Mouse (Mus musculus) myocyte (in vitro differentiated cells): Measurements from ENCODE around the gene 1600002K03Rik. TPM values are rescaled to one million over a fixed set of nuclear protein-coding genes. Genes with fewer than 3 reads are reported as not detected.

Source experiments
- H3K27me3 ChIP-seq: one replicate; pipeline ENCODE4 v1.6.1; 2011; ENCODE audit not compliant: control insufficient read depth, insufficient read depth, insufficient read length
- H3K36me3 ChIP-seq: one replicate; pipeline ENCODE4 v1.6.1; 2011; ENCODE audit not compliant: control insufficient read depth, insufficient read depth
- H3K4me2 ChIP-seq: one replicate; pipeline ENCODE4 v1.6.1; 2011; ENCODE audit warnings: low read depth, control low read depth
- H3K4me3 ChIP-seq: one replicate; pipeline ENCODE4 v1.5.1; 2011; ENCODE audit warnings: mild to moderate bottlenecking, control low read depth, moderate library complexity
- H3K79me2 ChIP-seq: one replicate; pipeline ENCODE4 v1.6.1; 2011; ENCODE audit not compliant: control insufficient read depth, insufficient read depth
- H3ac ChIP-seq: one replicate; pipeline ENCODE4 v1.6.1; 2011; ENCODE audit not compliant: control insufficient read depth, insufficient read length
- CEBPB ChIP-seq: IDR thresholded peaks from 2 replicates; pipeline ENCODE4 v1.6.1; 2011; ENCODE audit warnings: mild to moderate bottlenecking, moderate library complexity; ENCODE audit not compliant: poor library complexity, insufficient read depth, severe bottlenecking
- E2F4 ChIP-seq: IDR thresholded peaks from one replicate; pipeline ENCODE4 v1.6.1; 2011; ENCODE audit warnings: mild to moderate bottlenecking, control low read depth, moderate library complexity; ENCODE audit not compliant: insufficient read depth
- MAX ChIP-seq: IDR thresholded peaks from one replicate; pipeline ENCODE4 v1.6.1; 2011; ENCODE audit warnings: low read depth, mild to moderate bottlenecking, control low read depth
- MYOD1 ChIP-seq, 3 experiments: IDR thresholded peaks; one replicate each; pipeline ENCODE4 v1.6.1; 2011; ENCODE audit warnings: control low read depth in 2 of 3, low read depth in 2 of 3, mild to moderate bottlenecking in 2 of 3, moderate library complexity in 1 of 3; ENCODE audit not compliant: insufficient read length in 2 of 3, control insufficient read depth in 1 of 3
- MYOG ChIP-seq, 3 experiments: IDR thresholded peaks; one replicate each; pipeline ENCODE4 v1.6.1; 2011; ENCODE audit warnings: control low read depth in 2 of 3, low read depth in 2 of 3, mild to moderate bottlenecking in 2 of 3; ENCODE audit not compliant: insufficient read length in 2 of 3, control insufficient read depth in 1 of 3, insufficient read depth in 1 of 3
- POLR2A ChIP-seq: IDR thresholded peaks from one replicate; pipeline ENCODE4 v1.6.1; 2011; ENCODE audit warnings: low read depth, mild to moderate bottlenecking, control low read depth, moderate library complexity; ENCODE audit not compliant: insufficient read length
- POLR2AphosphoS2 ChIP-seq: IDR thresholded peaks from one replicate; pipeline ENCODE4 v1.6.1; 2011; ENCODE audit warnings: low read depth, control low read depth; ENCODE audit not compliant: insufficient read length
- REST ChIP-seq: IDR thresholded peaks from one replicate; pipeline ENCODE4 v1.6.1; 2011; ENCODE audit warnings: mild to moderate bottlenecking, control low read depth, moderate library complexity; ENCODE audit not compliant: insufficient read depth, insufficient read length
- SRF ChIP-seq: IDR thresholded peaks from one replicate; pipeline ENCODE4 v1.6.1; 2011; ENCODE audit warnings: low read depth; ENCODE audit not compliant: control insufficient read depth, insufficient read length
- TCF12 ChIP-seq: IDR thresholded peaks from one replicate; pipeline ENCODE4 v1.6.1; 2011; ENCODE audit warnings: mild to moderate bottlenecking, control low read depth; ENCODE audit not compliant: poor library complexity, insufficient read depth, severe bottlenecking
- TCF3 ChIP-seq: IDR thresholded peaks from one replicate; pipeline ENCODE4 v1.6.1; 2011; ENCODE audit warnings: low read depth, control low read depth; ENCODE audit not compliant: insufficient read length
- USF1 ChIP-seq: IDR thresholded peaks from one replicate; pipeline ENCODE4 v1.6.1; 2011; ENCODE audit warnings: low read depth, mild to moderate bottlenecking, control low read depth, moderate library complexity
- polyA plus RNA-seq: library from polyadenylated mRNA; unstranded; fragments of >200 nt; fragmentation: generic; extraction: Trizol; gene quantifications from one replicate; pipeline ENCODE4 v1.2.1, GENCODE M21; 2012; ENCODE audit warnings: missing spikeins

The 1600002K03Rik gene
- polyA plus RNA-seq, 1 experiment: 23.5 TPM

DNA sequence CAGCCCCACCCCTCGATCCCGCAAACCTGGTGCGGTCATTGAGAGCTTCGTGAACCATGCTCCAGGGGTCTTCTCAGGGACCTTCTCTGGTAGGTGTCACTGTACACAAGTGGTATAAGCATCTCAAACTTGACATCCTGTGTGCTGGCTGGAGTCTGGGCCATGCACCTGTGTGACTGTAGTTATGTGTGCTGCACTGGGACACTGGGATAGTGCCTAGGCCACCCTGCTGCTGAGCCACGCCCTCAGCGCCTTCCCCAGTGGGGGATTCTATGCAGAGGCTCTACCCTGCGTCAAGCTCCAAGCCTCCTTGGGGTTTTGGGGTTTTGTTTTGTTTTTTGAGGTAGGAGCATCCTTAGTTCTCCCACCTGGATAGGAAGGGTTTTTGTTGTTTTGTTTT lies 18.4 kb upstream of the 1600002K03Rik start:
- TF ChIP-seq POLR2AphosphoS2 (peak; percentile 74), POLR2A (peak; percentile 51), SRF (no peak)
- no peak overlapping the region for H3ac ChIP-seq
- H3K4me3 ChIP-seq: no peak overlapping the region
- peak overlapping the region; percentile 50 for H3K4me2 ChIP-seq
- H3K36me3 ChIP-seq: peaks cover 53% of the 10 kb centered on the region
- H3K27me3 ChIP-seq: no peaks in the 10 kb centered on the region
- H3K79me2 ChIP-seq: peaks cover 59% of the 10 kb centered on the region

DNA sequence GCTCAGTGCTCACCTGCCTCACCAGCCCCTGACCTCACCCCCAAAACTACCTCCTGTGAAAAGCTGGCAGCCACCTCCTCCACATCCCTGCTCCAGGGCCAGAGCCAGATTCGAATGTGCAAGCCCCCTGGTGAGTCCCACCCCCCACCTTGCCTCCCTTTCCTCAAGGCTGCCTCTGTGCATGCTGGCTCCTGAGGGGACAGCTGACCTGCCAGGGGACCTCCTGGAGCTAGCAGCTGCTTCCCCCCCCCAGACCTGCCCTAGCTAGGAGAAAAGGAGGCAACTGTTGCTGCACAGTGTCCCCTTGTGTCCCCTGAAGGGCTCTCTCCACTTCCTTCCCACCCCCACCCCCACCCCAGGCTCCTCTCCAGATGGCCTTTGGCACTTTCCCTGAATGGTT lies 17.5 kb upstream of the 1600002K03Rik start:
- Histone ChIP-seq H3ac (no peak overlapping the region), H3K79me2 (peaks cover 51% of the 10 kb centered on the region), H3K36me3 (peaks cover 53% of the 10 kb centered on the region), H3K4me2 (peak overlapping the region; percentile 50), H3K27me3 (no peaks in the 10 kb centered on the region), H3K4me3 (no peak overlapping the region)
- TF ChIP-seq MAX: no peak
- TF ChIP-seq TCF3: peak; percentile 30
- no peak for TF ChIP-seq REST
- peak; percentile 1 for TF ChIP-seq POLR2A
- TF ChIP-seq E2F4: no peak
- TF ChIP-seq SRF: no peak
- TF ChIP-seq CEBPB: no peak
- TF ChIP-seq MYOG (IDR thresholded peaks at IDR 0.05; ENCODE audit: control insufficient read depth in 1 of 3, insufficient read depth in 1 of 3, insufficient read length in 2 of 3, low read depth in 2 of 3): peak in 2 of 3 experiments; percentile 69 to 92
- peak in 2 of 3 experiments; percentile 51 to 86 for TF ChIP-seq MYOD1 (IDR thresholded peaks at IDR 0.05; ENCODE audit: control insufficient read depth in 1 of 3, insufficient read length in 2 of 3, low read depth in 2 of 3)
- TF ChIP-seq POLR2AphosphoS2: no peak

DNA sequence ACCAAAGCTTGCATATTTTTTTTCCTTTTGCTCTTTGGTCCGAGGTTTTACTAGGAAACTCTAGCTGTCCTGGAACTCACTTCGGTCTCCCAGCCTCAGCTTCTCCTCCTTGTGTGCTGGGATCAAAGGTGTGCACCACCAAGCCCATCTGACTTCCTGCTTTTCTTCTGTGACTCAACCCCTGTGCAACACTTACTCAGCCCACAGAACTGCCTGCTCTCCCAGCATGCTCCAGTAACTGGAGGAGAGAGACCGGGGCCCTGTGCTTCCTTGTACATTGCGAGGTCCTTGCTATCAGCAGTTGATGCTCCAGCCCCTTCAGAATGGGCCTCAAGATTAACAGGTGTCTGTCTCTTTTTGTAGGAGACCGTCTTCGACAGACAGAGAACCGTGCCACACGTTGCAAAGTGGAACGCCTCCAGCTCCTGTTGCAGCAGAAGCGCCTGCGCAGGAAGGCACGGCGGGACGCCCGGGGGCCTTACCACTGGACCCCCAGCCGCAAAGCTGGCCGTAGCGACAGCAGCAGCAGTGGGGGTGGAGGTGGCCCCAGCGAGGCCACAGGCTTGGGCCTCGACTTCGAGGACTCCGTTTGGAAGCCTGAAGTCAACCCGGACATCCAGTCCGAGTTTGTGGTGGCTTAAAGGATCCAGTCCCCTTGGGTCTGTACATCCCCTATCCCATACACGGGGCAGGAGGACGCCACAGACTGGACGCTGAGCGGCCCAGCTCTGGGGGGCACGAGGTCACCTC lies 16.6 kb upstream of the 1600002K03Rik start:
- Histone ChIP-seq H3K79me2 (peaks cover 42% of the 10 kb centered on the region), H3ac (no peak overlapping the region), H3K4me3 (no peak overlapping the region), H3K36me3 (peaks cover 46% of the 10 kb centered on the region), H3K27me3 (no peaks in the 10 kb centered on the region), H3K4me2 (peak overlapping the region; percentile 15)
- TF ChIP-seq TCF12: no peak
- TF ChIP-seq MYOD1 (IDR thresholded peaks at IDR 0.05; ENCODE audit: control insufficient read depth in 1 of 3, insufficient read length in 2 of 3, low read depth in 2 of 3): no peak
- no peak for TF ChIP-seq MYOG (IDR thresholded peaks at IDR 0.05; ENCODE audit: control insufficient read depth in 1 of 3, insufficient read depth in 1 of 3, insufficient read length in 2 of 3, low read depth in 2 of 3)
- no peak for TF ChIP-seq E2F4
- peak; percentile 51 for TF ChIP-seq POLR2AphosphoS2
- TF ChIP-seq CEBPB: peak; percentile 62; the same call in 1 of the 2 replicates
- no peak for TF ChIP-seq REST
- TF ChIP-seq USF1: no peak
- TF ChIP-seq POLR2A: peak; percentile 36
- no peak for TF ChIP-seq SRF

DNA sequence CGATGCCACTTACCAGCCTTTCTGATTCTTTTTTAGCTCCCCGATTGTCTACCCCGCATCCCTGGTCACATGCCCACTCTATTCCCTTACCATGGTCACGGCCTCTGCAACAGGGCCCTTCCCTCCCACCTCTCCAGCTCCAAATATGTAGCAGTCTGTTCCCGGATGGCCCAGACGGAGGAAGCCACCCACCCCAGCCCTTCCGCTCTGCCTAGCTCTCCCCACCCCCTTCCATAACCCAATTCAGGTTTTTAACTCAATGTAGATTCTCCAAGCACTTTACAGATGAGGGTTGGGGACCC lies 16.0 kb upstream of the 1600002K03Rik start:
- Histone ChIP-seq H3ac (no peak overlapping the region), H3K36me3 (peaks cover 42% of the 10 kb centered on the region), H3K79me2 (peaks cover 37% of the 10 kb centered on the region), H3K4me3 (no peak overlapping the region), H3K4me2 (no peak overlapping the region), H3K27me3 (no peaks in the 10 kb centered on the region)
- TF ChIP-seq USF1: no peak
- TF ChIP-seq TCF12: no peak
- no peak for TF ChIP-seq POLR2A
- TF ChIP-seq TCF3: no peak
- TF ChIP-seq POLR2AphosphoS2: no peak
- TF ChIP-seq CEBPB: no peak
- no peak for TF ChIP-seq MYOG (IDR thresholded peaks at IDR 0.05; ENCODE audit: control insufficient read depth in 1 of 3, insufficient read depth in 1 of 3, insufficient read length in 2 of 3, low read depth in 2 of 3)
- no peak for TF ChIP-seq MAX
- TF ChIP-seq MYOD1 (IDR thresholded peaks at IDR 0.05; ENCODE audit: control insufficient read depth in 1 of 3, insufficient read length in 2 of 3, low read depth in 2 of 3): no peak
- no peak for TF ChIP-seq REST
- no peak for TF ChIP-seq E2F4
- no peak for TF ChIP-seq SRF
